Mouse (Mus musculus) CD4-positive naive resting alpha-beta T cell, adult 76 days (primary cell): ENCODE results near the gene Zp3. TPM values are rescaled to one million over a fixed set of nuclear protein-coding genes. Genes with fewer than 3 reads are reported as not detected.

Experiments used
- total RNA-seq: library from RNA; stranded (reverse); gene quantifications from one replicate; pipeline ENCODE4 v1.2.4, GENCODE M21; 2023

The Zp3 gene
- not detected for total RNA-seq

GRCm38 (mm10) chr5:135979904-135980303, at the start of gene Zp3:
Gene Zp3, plus strand, starts transcription at chr5:135980099.

GRCm38 (mm10) chr5:135934481-135935175, 45.3 kb upstream of the Zp3 start, which contains the start of gene Ywhag:
Gene Ywhag, minus strand, starts transcription at chr5:135934616.

GRCm38 (mm10) chr5:135974365-135974764, 5.5 kb upstream of the Zp3 start, which contains the start of gene Ssc4d:
Gene Ssc4d, minus strand, starts transcription at chr5:135974531.

GRCm38 (mm10) chr5:135994725-135995687, 15.1 kb downstream of the Zp3 start, which contains the start of gene Dtx2:
Gene Dtx2, plus strand, starts transcription at chr5:135994800.

Other genes with a start within 250 kb of the Zp3 start
- gene Tmem120a, start 235.7 kb upstream of the Zp3 start, total RNA-seq: 9.2 TPM
- not detected for gene Styxl1, start 201.7 kb upstream of the Zp3 start, total RNA-seq
- gene Mdh2, start 201.6 kb upstream of the Zp3 start, total RNA-seq: 177 TPM
- gene Srrm3, start 173.2 kb upstream of the Zp3 start, total RNA-seq: not detected
- 0.67 TPM for gene Hspb1, start 92.2 kb upstream of the Zp3 start, total RNA-seq
- gene Ywhag, start 45.5 kb upstream of the Zp3 start, total RNA-seq: 54.6 TPM
- gene Ssc4d, start 5.6 kb upstream of the Zp3 start, total RNA-seq: not detected
- 30.5 TPM for gene Dtx2, start 14.7 kb downstream of the Zp3 start, total RNA-seq
- not detected for gene Upk3b, start 58.4 kb downstream of the Zp3 start, total RNA-seq
- not detected for gene Upk3bl, start 74.4 kb downstream of the Zp3 start, total RNA-seq
- gene Rasa4, start 103.8 kb downstream of the Zp3 start, total RNA-seq: 8.0 TPM
- gene Polr2j, start 136.5 kb downstream of the Zp3 start, total RNA-seq: 44.6 TPM
- 41.4 TPM for gene Lrwd1, start 156.0 kb downstream of the Zp3 start, total RNA-seq
- gene Alkbh4, start 156.0 kb downstream of the Zp3 start, total RNA-seq: 24.5 TPM
- 168 TPM for gene Orai2, start 190.6 kb downstream of the Zp3 start, total RNA-seq
- gene Prkrip1, start 218.9 kb downstream of the Zp3 start, total RNA-seq: 29.5 TPM